Mouse (Mus musculus) C2C12 (cell line): ENCODE measurements at regions not wholly inside any gene's neighbourhood (a gene's known extent, or its start where the extent isn't known, plus 50 kb on each side); places are given as distances from the start of the nearest gene placed in this dataset.

Experiments
- H3K27me3 ChIP-seq: one replicate; pipeline ENCODE4 v1.6.1; 2011; ENCODE audit not compliant: control insufficient read depth, insufficient read depth, insufficient read length
- H3K36me3 ChIP-seq: one replicate; pipeline ENCODE4 v1.6.1; 2011; ENCODE audit not compliant: control insufficient read depth, insufficient read depth
- H3K4me3 ChIP-seq: one replicate; pipeline ENCODE4 v1.5.1; 2011; ENCODE audit warnings: mild to moderate bottlenecking, control low read depth; ENCODE audit not compliant: poor library complexity, insufficient read depth, severe bottlenecking
- H3K79me2 ChIP-seq: one replicate; pipeline ENCODE4 v1.6.1; 2011; ENCODE audit not compliant: control insufficient read depth, insufficient read depth
- H3K79me3 ChIP-seq: one replicate; pipeline ENCODE4 v1.6.1; 2011; ENCODE audit warnings: low read depth, control low read depth
- H3ac ChIP-seq: one replicate; pipeline ENCODE3; 2011; ENCODE audit warnings: low read depth; ENCODE audit not compliant: control insufficient read depth, insufficient read length
- CEBPB ChIP-seq: IDR thresholded peaks from one replicate; pipeline ENCODE4 v1.6.1; 2011; ENCODE audit warnings: low read depth, mild to moderate bottlenecking, control low read depth, moderate library complexity
- CTCF ChIP-seq: IDR thresholded peaks from one replicate; pipeline ENCODE4 v1.5.1; 2011; ENCODE audit not compliant: control insufficient read depth, insufficient read depth, insufficient read length
- FOSL1 ChIP-seq: IDR thresholded peaks from one replicate; pipeline ENCODE4 v1.8.0; 2011; ENCODE audit warnings: mild to moderate bottlenecking, low read length; ENCODE audit not compliant: poor library complexity, insufficient read depth, severe bottlenecking
- MAX ChIP-seq: IDR thresholded peaks from one replicate; pipeline ENCODE4 v1.6.1; 2011; ENCODE audit warnings: mild to moderate bottlenecking, control low read depth
- MYOD1 ChIP-seq: IDR thresholded peaks from one replicate; pipeline ENCODE4 v1.6.1; 2011; ENCODE audit warnings: low read depth; ENCODE audit not compliant: control insufficient read depth, insufficient read length
- MYOG ChIP-seq: IDR thresholded peaks from one replicate; pipeline ENCODE4 v1.6.1; 2011; ENCODE audit not compliant: control insufficient read depth, insufficient read length; ENCODE audit errors: extremely low read depth
- USF1 ChIP-seq: IDR thresholded peaks from one replicate; pipeline ENCODE4 v1.6.1; 2011; ENCODE audit warnings: low read depth, mild to moderate bottlenecking, control low read depth, moderate library complexity

DNA sequence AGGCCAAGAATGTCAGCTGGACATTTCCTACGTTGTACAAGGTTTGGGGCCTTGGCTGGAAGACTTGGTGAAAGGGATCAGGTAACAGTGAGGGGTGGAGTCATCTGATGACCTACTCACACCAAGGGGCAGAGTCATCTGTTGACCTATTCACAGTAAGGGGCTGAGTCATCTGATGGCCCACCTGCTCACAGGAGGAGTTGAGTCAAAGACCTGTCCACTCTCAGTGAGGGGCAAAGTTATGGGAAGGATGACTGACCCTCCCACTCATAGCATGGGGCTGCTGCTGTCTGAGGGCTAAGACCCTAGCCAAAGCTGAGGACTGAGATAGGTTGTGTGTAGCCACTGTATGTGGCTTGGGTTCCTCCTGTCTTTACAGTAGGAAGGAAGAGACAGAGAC, 107.2 kb upstream of the Camk1g start:
- no peaks in the 10 kb centered on the region for H3K27me3 ChIP-seq
- H3K79me3 ChIP-seq = no peaks in the 10 kb centered on the region
- no peak overlapping the region for H3ac ChIP-seq
- no peaks in the 10 kb centered on the region for H3K36me3 ChIP-seq
- H3K4me3 ChIP-seq = no peak overlapping the region
- TF ChIP-seq CTCF (no peak), MYOD1 (peak; percentile 87)
- no peaks in the 10 kb centered on the region for H3K79me2 ChIP-seq

DNA sequence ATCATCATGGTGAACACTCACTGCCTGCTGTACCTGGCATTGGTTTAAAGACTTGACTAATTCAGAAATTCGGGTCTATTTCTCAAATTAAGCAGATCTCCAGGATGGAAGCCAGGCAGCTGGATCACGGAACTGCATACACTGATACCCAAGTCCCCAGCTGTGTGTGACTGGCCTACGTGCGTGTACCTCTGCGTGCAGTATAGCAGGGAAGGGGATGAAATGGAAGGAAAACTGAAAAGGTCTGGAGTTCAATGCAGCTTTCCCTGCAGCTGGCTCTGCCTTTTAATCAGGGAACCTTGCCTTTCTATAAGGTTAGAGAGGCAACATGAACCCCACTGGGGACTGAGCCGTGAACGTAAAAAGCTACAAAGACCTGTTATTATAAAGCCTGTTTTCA, 106.7 kb upstream of the Camk1g start:
- TF ChIP-seq MAX (no peak), FOSL1 (no peak), CEBPB (no peak), USF1 (no peak)
- Histone ChIP-seq H3K79me2 (no peaks in the 10 kb centered on the region), H3K79me3 (no peaks in the 10 kb centered on the region), H3K36me3 (no peaks in the 10 kb centered on the region), H3ac (no peak overlapping the region), H3K4me3 (no peak overlapping the region), H3K27me3 (no peaks in the 10 kb centered on the region)

DNA sequence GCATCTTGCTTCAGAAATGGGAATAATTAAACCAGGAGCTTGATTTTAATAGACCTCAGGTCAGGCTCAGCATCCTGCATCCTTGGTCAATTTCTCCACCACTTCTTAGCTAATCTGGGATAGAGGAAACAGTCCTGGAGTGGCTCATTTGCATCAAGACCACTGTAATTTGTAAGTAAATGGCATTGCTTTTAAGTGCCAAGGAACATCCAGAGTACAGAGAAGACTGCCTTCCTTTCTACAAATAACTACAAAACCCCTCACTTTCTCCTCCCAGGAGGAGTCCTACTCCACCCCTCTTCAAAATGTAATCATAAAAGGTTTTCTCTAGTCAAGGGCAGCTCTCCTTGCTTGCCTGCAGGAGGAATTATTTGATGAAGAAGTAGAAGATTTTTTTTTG, 96.2 kb upstream of the Camk1g start:
- TF ChIP-seq MYOD1 (no peak), MYOG (no peak), USF1 (no peak), FOSL1 (no peak), CTCF (no peak), CEBPB (no peak), MAX (no peak)
- H3ac ChIP-seq = no peak overlapping the region
- no peaks in the 10 kb centered on the region for H3K79me3 ChIP-seq
- H3K4me3 ChIP-seq = no peak overlapping the region
- H3K79me2 ChIP-seq = no peaks in the 10 kb centered on the region
- no peaks in the 10 kb centered on the region for H3K27me3 ChIP-seq
- H3K36me3 ChIP-seq = no peaks in the 10 kb centered on the region

DNA sequence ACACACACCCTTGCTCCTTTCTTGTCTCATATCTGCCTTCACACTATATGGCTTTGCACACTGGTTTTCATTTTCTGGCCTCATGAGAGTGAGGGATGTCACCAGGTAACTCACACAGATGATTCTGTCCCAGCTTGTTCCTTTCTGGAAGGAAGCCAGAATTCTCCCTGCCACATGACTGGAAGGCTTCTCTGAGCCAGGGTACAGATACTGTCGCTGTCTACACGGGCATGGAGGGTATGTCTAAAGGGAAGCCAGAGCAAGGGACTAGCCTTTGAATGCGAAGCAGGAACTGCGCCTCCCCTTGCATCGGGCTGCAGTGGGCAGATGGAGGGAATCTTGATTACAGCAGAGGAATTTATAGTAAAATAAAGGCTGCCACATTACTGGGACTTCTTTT, 89.6 kb upstream of the Camk1g start:
- no peak overlapping the region for H3ac ChIP-seq
- TF ChIP-seq FOSL1 (no peak), MAX (no peak), MYOG (no peak), CTCF (no peak)
- no peaks in the 10 kb centered on the region for H3K36me3 ChIP-seq
- H3K27me3 ChIP-seq = no peaks in the 10 kb centered on the region
- no peaks in the 10 kb centered on the region for H3K79me2 ChIP-seq
- H3K79me3 ChIP-seq = no peaks in the 10 kb centered on the region
- no peak overlapping the region for H3K4me3 ChIP-seq

DNA sequence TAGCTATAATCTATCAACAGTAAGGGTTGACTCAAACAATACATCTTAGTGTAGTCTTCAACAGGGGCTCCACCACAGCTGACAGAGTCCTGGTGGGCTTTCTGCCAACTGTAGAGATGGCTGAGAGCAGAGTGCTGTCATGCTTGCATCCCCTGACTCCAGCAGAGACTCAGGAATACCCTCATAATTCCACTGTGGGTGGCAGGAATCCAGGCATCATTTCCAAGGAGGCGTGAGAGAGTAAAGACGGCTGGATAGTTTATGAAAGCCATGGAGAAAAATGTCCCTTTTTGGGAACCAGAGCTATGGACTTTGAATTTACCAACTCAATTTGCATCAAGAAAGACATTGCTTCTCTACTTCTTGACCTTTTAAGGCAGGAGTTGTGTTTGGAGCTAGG, 87.8 kb upstream of the Camk1g start:
- no peaks in the 10 kb centered on the region for H3K36me3 ChIP-seq
- TF ChIP-seq CTCF = no peak
- no peak for TF ChIP-seq USF1
- no peak for TF ChIP-seq MYOG
- no peak for TF ChIP-seq MYOD1
- no peak for TF ChIP-seq MAX
- TF ChIP-seq CEBPB = no peak
- no peak for TF ChIP-seq FOSL1
- no peaks in the 10 kb centered on the region for H3K79me2 ChIP-seq
- H3K79me3 ChIP-seq = no peaks in the 10 kb centered on the region
- H3K27me3 ChIP-seq = no peaks in the 10 kb centered on the region
- no peak overlapping the region for H3ac ChIP-seq
- no peak overlapping the region for H3K4me3 ChIP-seq

DNA sequence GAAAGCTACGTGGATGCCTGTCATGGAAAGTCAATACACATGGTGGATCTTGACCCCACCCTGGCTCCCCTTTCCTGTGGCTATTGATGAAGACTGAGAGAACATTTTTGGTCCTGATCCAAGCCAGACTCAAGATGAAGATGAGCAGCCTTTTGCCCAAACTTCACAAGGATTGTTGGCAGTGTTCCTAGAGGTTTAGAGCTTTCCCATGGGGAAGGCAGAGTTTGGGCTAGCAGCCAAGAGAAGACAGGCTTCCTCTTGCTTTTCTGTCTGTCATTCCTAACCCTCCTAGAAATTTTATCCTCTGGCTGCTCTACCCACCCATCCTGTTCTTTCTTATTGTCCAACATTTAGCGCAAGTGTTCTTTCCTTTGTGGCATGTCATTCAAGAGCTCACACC, 83.6 kb upstream of the Camk1g start:
- TF ChIP-seq CTCF (no peak), MAX (no peak), MYOD1 (no peak), USF1 (no peak), CEBPB (no peak)
- H3K4me3 ChIP-seq = no peak overlapping the region
- no peak overlapping the region for H3ac ChIP-seq
- no peaks in the 10 kb centered on the region for H3K79me3 ChIP-seq
- no peaks in the 10 kb centered on the region for H3K79me2 ChIP-seq
- H3K36me3 ChIP-seq = no peaks in the 10 kb centered on the region
- no peaks in the 10 kb centered on the region for H3K27me3 ChIP-seq
